Mouse (Mus musculus) adrenal gland, postnatal 4 days (tissue): ENCODE data around the gene Wdr34. TPM values are rescaled to one million over a fixed set of nuclear protein-coding genes. Genes with fewer than 3 reads are reported as not detected.

Experiments
- DNase-seq, 2 experiments: peaks; one replicate each; pipeline ENCODE4 v3.0.0; 2021 to 2022; ENCODE audit warnings: low spot score in 2 of 2, mixed read lengths in 2 of 2
- microRNA-seq: library from miRNA; unstranded; fragments of <30 nt; microRNA quantifications from one replicate; pipeline ENCODE4 v1.2.0, GENCODE M21; 2021
- total RNA-seq, 2 experiments: library from RNA; stranded (reverse); gene quantifications; 2 replicates each; pipeline ENCODE4 v1.2.3; 2021

Wdr34 gene
- total RNA-seq, 2 experiments from 2014 or later, result 35.9 to 39.2 TPM

GRCm38 (mm10) chr2:30038370-30038769 lies 10.3 kb downstream of the Wdr34 start:
- no peak for DNase-seq

GRCm38 (mm10) chr2:30037762-30038161 lies 10.9 kb downstream of the Wdr34 start:
- no peak for DNase-seq

- DNase-seq, result no peak
Measured at GRCm38 (mm10) chr2:30032957-30033356, 15.7 kb downstream of the Wdr34 start.

GRCm38 (mm10) chr2:30032244-30032846 lies 16.3 kb downstream of the Wdr34 start:
- no peak for DNase-seq

- DNase-seq, result no peak
Measured at GRCm38 (mm10) chr2:30026997-30027396, 21.7 kb downstream of the Wdr34 start.

GRCm38 (mm10) chr2:30025454-30025853 lies 23.2 kb downstream of the Wdr34 start:
- DNase-seq, result no peak

- DNase-seq, result no peak
Measured at GRCm38 (mm10) chr2:30014326-30014966, 34.2 kb downstream of the Wdr34 start.

- no peak for DNase-seq
Measured at GRCm38 (mm10) chr2:30010840-30011281, 37.8 kb downstream of the Wdr34 start.

- no peak for DNase-seq
Measured at GRCm38 (mm10) chr2:30009101-30009500, 39.6 kb downstream of the Wdr34 start.

GRCm38 (mm10) chr2:29991962-29992361 lies 56.7 kb downstream of the Wdr34 start:
- DNase-seq, result no peak

Small RNA genes within 50 kb of the gene (microRNA-seq; reads per million reads assigned to microRNA genes)
- not detected for gene Mir6997

Other genes starting within 250 kb of the Wdr34 start
- 10 to 100 TPM; 31.0 to 34.0 TPM for gene Slc27a4, start 246.2 kb downstream of the Wdr34 start, total RNA-seq
- 10 to 100 TPM; 49.5 to 55.6 TPM for gene Urm1, start 228.8 kb downstream of the Wdr34 start, total RNA-seq
- gene Cercam, start 179.7 kb downstream of the Wdr34 start, total RNA-seq, result 10 to 100 TPM; 28.3 to 34.4 TPM
- 10 to 100 TPM; 80.0 to 82.1 TPM for gene Odf2, start 159.7 kb downstream of the Wdr34 start, total RNA-seq
- gene Gle1, start 113.5 kb downstream of the Wdr34 start, total RNA-seq, result 10 to 100 TPM; 41.4 to 44.6 TPM
- gene Sptan1, start 83.3 kb downstream of the Wdr34 start, total RNA-seq, result 100 to 1,000 TPM; 230 to 284 TPM
- 100 to 1,000 TPM; 326 to 328 TPM for gene Set, start 8.5 kb upstream of the Wdr34 start, total RNA-seq
- gene Pkn3, start 28.8 kb upstream of the Wdr34 start, total RNA-seq, result 10 to 100 TPM; 11.4 to 12.4 TPM
- gene Zdhhc12, start 44.8 kb upstream of the Wdr34 start, total RNA-seq, result 10 to 100 TPM; 17.5 to 18.5 TPM
- gene Zer1, start 75.7 kb upstream of the Wdr34 start, total RNA-seq, result 10 to 100 TPM; 55.4 to 56.2 TPM
- gene Tbc1d13, start 84.9 kb upstream of the Wdr34 start, total RNA-seq, result 10 to 100 TPM; 66.6 to 68.6 TPM
- 10 to 100 TPM; 27.3 to 33.4 TPM for gene Endog, start 122.6 kb upstream of the Wdr34 start, total RNA-seq
- gene Spout1, start 129.6 kb upstream of the Wdr34 start, total RNA-seq, result 10 to 100 TPM; 25.1 to 26.2 TPM
- 10 to 100 TPM; 19.9 to 21.6 TPM for gene Kyat1, start 157.0 kb upstream of the Wdr34 start, total RNA-seq
- 10 to 100 TPM; 46.2 to 47.3 TPM for gene Lrrc8a, start 188.8 kb upstream of the Wdr34 start, total RNA-seq
- 1 to 10 TPM; 1.3 TPM for gene Gm28035, start 191.7 kb upstream of the Wdr34 start, total RNA-seq
- gene Phyhd1, start 217.3 kb upstream of the Wdr34 start, total RNA-seq, result 10 to 100 TPM; 15.4 to 16.6 TPM
- not detected for gene Gm28038, start 232.2 kb upstream of the Wdr34 start, total RNA-seq
- 10 to 100 TPM; 36.0 to 36.5 TPM for gene Dolk, start 237.5 kb upstream of the Wdr34 start, total RNA-seq
- 10 to 100 TPM; 46.9 TPM for gene Nup188, start 237.5 kb upstream of the Wdr34 start, total RNA-seq